7 mouse cellular contexts compared by ENCODE assay signal in genomic region chr11:59847891-59848884, GRCm38 (mm10). TPM values are rescaled to one million over a fixed set of nuclear protein-coding genes. Genes with fewer than 3 reads are reported as not detected.
DNase-seq lines count a peak whose midpoint lies in the region; ATAC-seq lines count a peak whose summit lies in the region.

No protein-coding gene starts in this region.

- H3K4me3 ChIP-seq in intestine, embryonic 15.5 days (replicated peaks), result peak overlapping the region; percentile 71
- H3K4me3 ChIP-seq in midbrain, embryonic 11.5 days (ENCODE audit: low read depth, low read length), result peak overlapping the region; percentile 61

- 0 out of 2 replicates have a peak, but pooled peaks cover 12% of the 10 kb centered on the region for H3K4me1 ChIP-seq in intestine, embryonic 15.5 days (replicated peaks)
- no peaks in the 10 kb centered on the region for H3K4me1 ChIP-seq in midbrain, embryonic 11.5 days (ENCODE audit: control insufficient read depth, insufficient read depth, low read length)

- DNase-seq in adrenal gland, adult 2 months, result peak; percentile 90
- DNase-seq in embryo, embryonic 10.5 days (ENCODE audit: low spot score), result peak; percentile 79
- DNase-seq in gastrocnemius, postnatal 25 days, result peak; percentile 75
- DNase-seq in left cerebral cortex, postnatal 4 days, result peak; percentile 76
- peak; percentile 96 for DNase-seq in midbrain, embryonic 11.5 days (ENCODE audit: low spot score, missing footprints)
- peak; percentile 75 for DNase-seq in right cerebral cortex, postnatal 4 days

- peak overlapping the region; percentile 75 for H3K4me2 ChIP-seq in intestine, embryonic 15.5 days (replicated peaks)
- H3K4me2 ChIP-seq in midbrain, embryonic 11.5 days, result peak overlapping the region; percentile 62

- peak overlapping the region; percentile 67 for H3K9ac ChIP-seq in intestine, embryonic 15.5 days
- peak overlapping the region; percentile 81 for H3K9ac ChIP-seq in midbrain, embryonic 11.5 days (ENCODE audit: low read length)

- intact Hi-C loops in left cerebral cortex, postnatal 4 days (cut with DNase I), result no loop called here

- H3K9me3 ChIP-seq in intestine, embryonic 15.5 days, result no peaks in the 10 kb centered on the region
- H3K9me3 ChIP-seq in midbrain, embryonic 11.5 days (ENCODE audit: control insufficient read depth, low read length), result no peaks in the 10 kb centered on the region

- 0 out of 2 replicates have a peak, but pooled peaks cover 2% of the 10 kb centered on the region for H3K36me3 ChIP-seq in intestine, embryonic 15.5 days
- no peaks in the 10 kb centered on the region for H3K36me3 ChIP-seq in midbrain, embryonic 11.5 days (ENCODE audit: control insufficient read depth, insufficient read depth, low read length)

- peak; percentile 91 for ATAC-seq in intestine, embryonic 15.5 days
- peak; percentile 91 for ATAC-seq in midbrain, embryonic 11.5 days (ENCODE audit: low FRiP score)

- peak overlapping the region; percentile 89 for H3K27ac ChIP-seq in intestine, embryonic 15.5 days
- peak overlapping the region; percentile 67 for H3K27ac ChIP-seq in midbrain, embryonic 11.5 days (ENCODE audit: low read depth, low read length)

- no peaks in the 10 kb centered on the region for H3K27me3 ChIP-seq in intestine, embryonic 15.5 days (replicated peaks)
- H3K27me3 ChIP-seq in midbrain, embryonic 11.5 days (ENCODE audit: control insufficient read depth, insufficient read depth, low read length), result no peaks in the 10 kb centered on the region

- under 1% methylated on average over 69 of the region's 69 CpGs for WGBS in intestine, embryonic 15.5 days
- under 1% methylated on average over 69 of the region's 69 CpGs for WGBS in midbrain, embryonic 11.5 days

RNA-seq across cellular contexts. Expression of gene Cops3, which starts 8.6 kb away (rescaled TPM):
- 100 to 1,000 TPM in 1 of 2 experiments, 10 to 100 TPM in 1; 91.3 to 109 TPM for total RNA-seq in adrenal gland, adult 2 months (2021)
- polyA plus RNA-seq in adrenal gland, adult 2 months (2012; rRNA removed), result 16.7 and 18.2 TPM in 2 replicates
- 10 to 100 TPM; 76.2 TPM for total RNA-seq in gastrocnemius, postnatal 25 days (2021)
- 192 and 193 TPM in 2 replicates for polyA plus RNA-seq in intestine, embryonic 15.5 days (2015; fragmentation: Nextera tagmentation; extraction: Ambion mirVana)
- total RNA-seq in left cerebral cortex, postnatal 4 days (2021), result 10 to 100 TPM; 83.2 to 87.3 TPM
- 252 and 256 TPM in 2 replicates for polyA plus RNA-seq in midbrain, embryonic 11.5 days (2014; fragmentation: Nextera tagmentation; extraction: Ambion mirVana)

RNA-seq across cellular contexts. Expression of gene Nt5m, which starts 8.9 kb away (rescaled TPM):
- total RNA-seq in adrenal gland, adult 2 months (2021), result 10 to 100 TPM; 27.2 to 33.0 TPM
- polyA plus RNA-seq in adrenal gland, adult 2 months (2012; rRNA removed), result 48.2 and 51.1 TPM in 2 replicates
- 10 to 100 TPM; 18.0 to 24.5 TPM for total RNA-seq in gastrocnemius, postnatal 25 days (2021)
- 32.7 and 34.4 TPM in 2 replicates for polyA plus RNA-seq in intestine, embryonic 15.5 days (2015; fragmentation: Nextera tagmentation; extraction: Ambion mirVana)
- 10 to 100 TPM; 43.6 to 45.0 TPM for total RNA-seq in left cerebral cortex, postnatal 4 days (2021)
- polyA plus RNA-seq in midbrain, embryonic 11.5 days (2014; fragmentation: Nextera tagmentation; extraction: Ambion mirVana), result 38.8 and 40.4 TPM in 2 replicates

RNA-seq across cellular contexts. Expression of gene Flcn, which starts 38.4 kb away (rescaled TPM):
- total RNA-seq in adrenal gland, adult 2 months (2021), result 10 to 100 TPM; 45.1 to 88.0 TPM
- 71.5 and 72.1 TPM in 2 replicates for polyA plus RNA-seq in adrenal gland, adult 2 months (2012; rRNA removed)
- total RNA-seq in gastrocnemius, postnatal 25 days (2021), result 10 to 100 TPM; 30.8 to 46.1 TPM
- 35.9 and 39.2 TPM in 2 replicates for polyA plus RNA-seq in intestine, embryonic 15.5 days (2015; fragmentation: Nextera tagmentation; extraction: Ambion mirVana)
- 10 to 100 TPM; 33.3 to 36.1 TPM for total RNA-seq in left cerebral cortex, postnatal 4 days (2021)
- 27.4 and 28.2 TPM in 2 replicates for polyA plus RNA-seq in midbrain, embryonic 11.5 days (2014; fragmentation: Nextera tagmentation; extraction: Ambion mirVana)

Comparison
In these comparisons a context has a peak if more than half of its experiments do, and no peak if none do; other contexts are left out.
1. Peak in every context shown above with its lines: DNase-seq, ATAC-seq, H3K4me3 ChIP-seq and H3K27ac ChIP-seq.